Mouse (Mus musculus): Measurements from ENCODE around the gene Flt3. TPM values are rescaled to one million over a fixed set of nuclear protein-coding genes. Genes with fewer than 3 reads are reported as not detected.

The Flt3 gene
- polyA plus RNA-seq, 1 experiment from 2014 or later, result 0.27 TPM

DNA sequence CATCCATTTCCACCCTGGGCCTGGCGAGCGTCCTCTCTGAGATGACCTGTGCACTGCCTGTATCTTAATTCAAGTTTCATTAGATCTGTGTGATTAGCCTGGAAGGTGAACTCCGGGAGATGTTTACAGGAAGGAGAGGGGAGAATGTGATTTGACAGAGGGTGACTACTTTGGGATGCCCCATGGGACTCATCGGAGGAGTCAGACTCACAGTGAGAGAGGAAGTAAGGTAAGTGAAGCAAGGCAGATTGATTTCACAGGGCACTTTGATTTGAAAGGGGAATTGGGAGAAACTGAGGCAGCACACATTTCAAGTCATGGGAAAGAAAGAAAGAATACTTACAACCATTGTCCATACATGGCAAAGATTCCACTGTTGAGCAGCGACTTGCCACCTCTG is 5.8 kb upstream of the Flt3 start:
- H3K36me3 ChIP-seq (replicated peaks; ENCODE audit: control insufficient read depth, insufficient read depth, low read depth, low read length), result no peaks in the 10 kb centered on the region
- no peak overlapping the region for H3K4me2 ChIP-seq (ENCODE audit: low read depth, low read length)
- H3K27ac ChIP-seq (replicated peaks; ENCODE audit: low read depth, low read length), result no peak overlapping the region
- ATAC-seq (replicated peaks; ENCODE audit: insufficient number of reproducible peaks, low FRiP score, low TSS enrichment, low read depth) (no peak), DNase-seq (ENCODE audit: low spot score) (no peak)
- WGBS, result 76% methylated on average over 5 of the region's 5 CpGs
- H3K4me1 ChIP-seq (ENCODE audit: control insufficient read depth, insufficient read depth, low read length), result no peaks in the 10 kb centered on the region
- peaks cover 9% of the 10 kb centered on the region for H3K27me3 ChIP-seq (ENCODE audit: control insufficient read depth, insufficient read depth, low read length)
- no peak overlapping the region for H3K9ac ChIP-seq (replicated peaks; ENCODE audit: low read length)
- H3K4me3 ChIP-seq (ENCODE audit: low read depth, low read length), result no peak overlapping the region
- no peaks in the 10 kb centered on the region for H3K9me3 ChIP-seq (replicated peaks; ENCODE audit: control insufficient read depth, low read length)

DNA sequence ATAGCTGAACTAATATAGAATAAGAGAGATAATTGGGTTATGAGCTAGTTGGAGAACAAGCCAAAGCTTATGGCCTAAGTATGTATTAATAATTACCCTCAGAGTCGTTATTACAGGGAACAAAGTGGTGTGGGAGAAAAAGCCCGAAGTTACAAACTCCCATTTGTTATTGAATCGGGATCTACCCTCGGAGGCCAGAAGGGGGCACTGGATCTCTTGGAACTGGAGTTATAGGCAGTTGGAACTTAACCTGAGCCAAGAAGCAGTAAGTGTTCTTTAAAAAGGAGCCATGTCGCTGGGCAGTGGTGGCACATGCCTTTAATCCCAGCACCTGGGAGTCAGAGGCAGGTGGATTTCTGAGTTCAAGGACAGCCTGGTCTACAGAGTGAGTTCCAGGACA is 2.2 kb upstream of the Flt3 start:
- Histone ChIP-seq H3K36me3 (replicated peaks; ENCODE audit: control insufficient read depth, insufficient read depth, low read depth, low read length) (no peaks in the 10 kb centered on the region), H3K4me3 (ENCODE audit: low read depth, low read length) (no peak overlapping the region), H3K9ac (replicated peaks; ENCODE audit: low read length) (no peak overlapping the region), H3K9me3 (replicated peaks; ENCODE audit: control insufficient read depth, low read length) (no peaks in the 10 kb centered on the region), H3K27ac (replicated peaks; ENCODE audit: low read depth, low read length) (no peak overlapping the region), H3K4me1 (ENCODE audit: control insufficient read depth, insufficient read depth, low read length) (no peaks in the 10 kb centered on the region), H3K27me3 (ENCODE audit: control insufficient read depth, insufficient read depth, low read length) (peaks cover 43% of the 10 kb centered on the region), H3K4me2 (ENCODE audit: low read depth, low read length) (no peak overlapping the region)
- ATAC-seq (replicated peaks; ENCODE audit: insufficient number of reproducible peaks, low FRiP score, low TSS enrichment, low read depth) (no peak), DNase-seq (ENCODE audit: low spot score) (peak; percentile 66)
- WGBS, result 28% methylated on average over 5 of the region's 5 CpGs

DNA sequence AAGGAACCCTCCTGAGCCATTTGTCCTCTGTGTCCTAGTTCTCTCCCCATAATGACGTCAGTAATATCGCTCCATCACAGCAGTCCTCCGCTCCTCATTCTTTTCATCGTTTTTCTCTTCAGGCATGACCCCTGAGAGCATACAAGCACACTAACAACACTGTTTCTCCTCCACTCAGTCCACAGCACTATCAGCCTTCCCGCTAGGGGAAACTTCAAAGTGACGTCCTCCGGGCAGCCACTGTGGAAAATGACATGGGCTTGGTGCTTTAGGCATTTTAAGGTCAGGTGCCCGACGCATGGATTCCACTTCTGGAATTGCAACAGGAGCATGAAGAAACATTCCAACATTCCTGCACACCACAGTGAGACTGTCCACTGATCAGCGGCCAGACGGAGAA is 735 bp upstream of the Flt3 start:
- H3K4me1 ChIP-seq (ENCODE audit: control insufficient read depth, insufficient read depth, low read length), result no peaks in the 10 kb centered on the region
- peak; percentile 8 for DNase-seq (ENCODE audit: low spot score)
- peaks cover 45% of the 10 kb centered on the region for H3K27me3 ChIP-seq (ENCODE audit: control insufficient read depth, insufficient read depth, low read length)
- H3K36me3 ChIP-seq (replicated peaks; ENCODE audit: control insufficient read depth, insufficient read depth, low read depth, low read length), result no peaks in the 10 kb centered on the region
- no peak overlapping the region for H3K27ac ChIP-seq (replicated peaks; ENCODE audit: low read depth, low read length)
- ATAC-seq (replicated peaks; ENCODE audit: insufficient number of reproducible peaks, low FRiP score, low TSS enrichment, low read depth), result no peak
- H3K9me3 ChIP-seq (replicated peaks; ENCODE audit: control insufficient read depth, low read length), result no peaks in the 10 kb centered on the region
- no peak overlapping the region for H3K9ac ChIP-seq (replicated peaks; ENCODE audit: low read length)
- no peak overlapping the region for H3K4me2 ChIP-seq (ENCODE audit: low read depth, low read length)
- no peak overlapping the region for H3K4me3 ChIP-seq (ENCODE audit: low read depth, low read length)
- WGBS, result 26% methylated on average over 11 of the region's 11 CpGs

DNA sequence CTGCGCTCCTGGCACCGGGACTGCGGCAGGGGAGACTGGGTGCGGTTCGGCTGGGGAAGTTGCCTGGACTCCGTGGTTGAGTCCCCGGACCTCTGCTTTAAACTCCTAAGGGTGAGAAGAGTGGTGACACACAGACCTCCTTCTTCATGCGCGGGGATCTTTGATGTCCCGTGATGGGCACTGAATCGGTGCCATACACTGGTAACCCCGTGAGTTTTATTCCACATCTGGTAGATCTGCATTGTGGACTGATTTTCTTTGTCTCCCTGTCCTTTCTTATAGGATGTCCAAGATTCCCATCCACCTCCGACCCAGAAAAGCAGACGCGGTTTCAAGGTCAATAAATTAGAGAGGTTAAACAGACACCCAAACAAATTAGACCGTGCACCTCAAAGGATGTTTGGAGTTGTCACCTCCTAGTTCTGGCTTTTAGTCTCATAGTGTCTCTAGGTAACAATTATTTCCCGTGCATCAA is 253 bp upstream of the Flt3 start:
- H3K27ac ChIP-seq (replicated peaks; ENCODE audit: low read depth, low read length), result no peak overlapping the region
- H3K9me3 ChIP-seq (replicated peaks; ENCODE audit: control insufficient read depth, low read length), result no peaks in the 10 kb centered on the region
- peaks cover 45% of the 10 kb centered on the region for H3K27me3 ChIP-seq (ENCODE audit: control insufficient read depth, insufficient read depth, low read length)
- H3K4me1 ChIP-seq (ENCODE audit: control insufficient read depth, insufficient read depth, low read length), result no peaks in the 10 kb centered on the region
- no peak overlapping the region for H3K9ac ChIP-seq (replicated peaks; ENCODE audit: low read length)
- DNase-seq (ENCODE audit: low spot score) (no peak), ATAC-seq (replicated peaks; ENCODE audit: insufficient number of reproducible peaks, low FRiP score, low TSS enrichment, low read depth) (no peak)
- H3K4me3 ChIP-seq (ENCODE audit: low read depth, low read length), result peak overlapping the region; percentile 39
- H3K4me2 ChIP-seq (ENCODE audit: low read depth, low read length), result peak overlapping the region; percentile 93
- 3% methylated on average over 17 of the region's 17 CpGs for WGBS
- no peaks in the 10 kb centered on the region for H3K36me3 ChIP-seq (replicated peaks; ENCODE audit: control insufficient read depth, insufficient read depth, low read depth, low read length)

DNA sequence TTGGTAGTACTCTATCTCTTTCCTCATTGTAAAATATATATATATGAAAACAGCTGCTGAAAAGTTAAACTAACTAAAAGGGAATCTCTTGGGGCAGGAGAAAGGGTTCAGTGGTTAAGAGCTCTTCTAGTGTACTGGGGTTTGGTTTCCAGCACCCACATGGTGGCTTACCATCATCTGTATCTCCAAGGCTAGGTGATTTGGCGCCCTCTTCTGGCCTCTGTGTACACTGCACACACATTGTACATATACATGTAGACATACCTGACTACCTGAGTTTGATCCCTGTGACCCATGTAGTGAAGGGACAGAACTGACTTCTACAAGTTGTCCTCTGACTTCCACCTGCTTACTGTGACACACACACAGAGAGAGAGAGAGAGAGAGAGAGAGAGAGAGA is 5.2 kb downstream of the Flt3 start:
- Histone ChIP-seq H3K4me2 (ENCODE audit: low read depth, low read length) (no peak overlapping the region), H3K4me1 (ENCODE audit: control insufficient read depth, insufficient read depth, low read length) (no peaks in the 10 kb centered on the region), H3K9ac (replicated peaks; ENCODE audit: low read length) (no peak overlapping the region), H3K36me3 (replicated peaks; ENCODE audit: control insufficient read depth, insufficient read depth, low read depth, low read length) (no peaks in the 10 kb centered on the region), H3K27me3 (ENCODE audit: control insufficient read depth, insufficient read depth, low read length) (peaks cover 25% of the 10 kb centered on the region), H3K4me3 (ENCODE audit: low read depth, low read length) (no peak overlapping the region), H3K9me3 (replicated peaks; ENCODE audit: control insufficient read depth, low read length) (no peaks in the 10 kb centered on the region), H3K27ac (replicated peaks; ENCODE audit: low read depth, low read length) (no peak overlapping the region)
- DNase-seq (ENCODE audit: low spot score) (no peak), ATAC-seq (replicated peaks; ENCODE audit: insufficient number of reproducible peaks, low FRiP score, low TSS enrichment, low read depth) (no peak)
- WGBS, result 29% methylated on average over 1 of the region's 1 CpGs

DNA sequence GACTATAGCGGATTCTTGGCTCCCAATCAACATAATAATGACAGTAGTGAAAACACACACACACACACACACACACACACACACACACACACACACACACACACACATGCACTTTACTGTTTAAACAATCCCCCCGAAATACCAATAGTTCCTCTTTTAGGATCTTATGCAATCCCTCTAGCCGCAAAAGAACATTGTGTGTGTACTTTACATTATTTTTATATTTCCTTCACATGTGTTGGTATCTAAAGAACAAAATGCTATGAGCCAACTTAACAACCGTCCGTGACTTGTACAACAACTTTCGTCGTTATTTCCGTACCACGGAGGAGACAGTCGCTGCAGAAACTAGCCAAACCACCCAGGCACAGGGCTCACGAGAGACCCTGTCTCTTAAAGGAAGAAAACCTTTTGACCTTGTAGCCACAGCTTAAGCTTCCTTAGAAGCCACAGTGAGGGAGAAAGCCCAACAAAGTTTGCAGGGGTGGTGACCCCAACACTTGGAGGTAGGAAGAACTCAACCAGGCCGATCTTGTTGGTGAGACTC is 7.5 kb downstream of the Flt3 start:
- no peaks in the 10 kb centered on the region for H3K36me3 ChIP-seq (replicated peaks; ENCODE audit: control insufficient read depth, insufficient read depth, low read depth, low read length)
- H3K4me3 ChIP-seq (ENCODE audit: low read depth, low read length), result no peak overlapping the region
- H3K4me2 ChIP-seq (ENCODE audit: low read depth, low read length), result no peak overlapping the region
- H3K9ac ChIP-seq (replicated peaks; ENCODE audit: low read length), result no peak overlapping the region
- H3K27me3 ChIP-seq (ENCODE audit: control insufficient read depth, insufficient read depth, low read length), result peaks cover 4% of the 10 kb centered on the region; the same call in 1 of the 2 replicates
- DNase-seq (ENCODE audit: low spot score), result no peak
- H3K9me3 ChIP-seq (replicated peaks; ENCODE audit: control insufficient read depth, low read length), result no peaks in the 10 kb centered on the region
- WGBS, result 82% methylated on average over 12 of the region's 12 CpGs
- no peak for ATAC-seq (replicated peaks; ENCODE audit: insufficient number of reproducible peaks, low FRiP score, low TSS enrichment, low read depth)
- H3K4me1 ChIP-seq (ENCODE audit: control insufficient read depth, insufficient read depth, low read length), result no peaks in the 10 kb centered on the region
- H3K27ac ChIP-seq (replicated peaks; ENCODE audit: low read depth, low read length), result no peak overlapping the region

- Histone ChIP-seq H3K4me1 (ENCODE audit: control insufficient read depth, insufficient read depth, low read length) (no peaks in the 10 kb centered on the region), H3K9me3 (replicated peaks; ENCODE audit: control insufficient read depth, low read length) (no peaks in the 10 kb centered on the region), H3K4me3 (ENCODE audit: low read depth, low read length) (no peak overlapping the region), H3K27ac (replicated peaks; ENCODE audit: low read depth, low read length) (no peak overlapping the region), H3K4me2 (ENCODE audit: low read depth, low read length) (no peak overlapping the region), H3K27me3 (ENCODE audit: control insufficient read depth, insufficient read depth, low read length) (no peaks in the 10 kb centered on the region), H3K9ac (replicated peaks; ENCODE audit: low read length) (no peak overlapping the region), H3K36me3 (replicated peaks; ENCODE audit: control insufficient read depth, insufficient read depth, low read depth, low read length) (no peaks in the 10 kb centered on the region)
- no peak for DNase-seq (ENCODE audit: low spot score)
- no peak for ATAC-seq (replicated peaks; ENCODE audit: insufficient number of reproducible peaks, low FRiP score, low TSS enrichment, low read depth)
- WGBS, result 78% methylated on average over 2 of the region's 2 CpGs
Measured at GRCm38 (mm10) chr5:147390772-147391171, 9.5 kb downstream of the Flt3 start.

DNA sequence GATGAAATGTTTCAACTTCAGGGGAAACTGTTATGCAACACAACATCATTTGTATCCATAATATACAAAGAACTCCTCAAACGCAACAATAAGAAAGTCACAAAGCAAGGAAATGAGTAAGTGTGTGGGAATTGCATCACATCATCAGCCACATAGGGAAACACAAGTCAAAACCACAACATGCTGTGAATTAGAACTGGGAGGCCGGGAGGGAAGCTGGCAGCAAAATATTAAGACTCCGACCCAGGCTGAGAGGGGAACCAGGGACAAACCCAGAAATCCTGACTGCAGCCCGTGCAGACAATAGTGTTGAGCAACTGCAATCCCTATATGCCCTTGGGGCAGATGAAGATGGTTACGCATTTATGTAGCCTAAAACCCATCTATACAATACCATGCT is 11.2 kb downstream of the Flt3 start:
- no peak overlapping the region for H3K4me3 ChIP-seq (ENCODE audit: low read depth, low read length)
- no peaks in the 10 kb centered on the region for H3K27me3 ChIP-seq (ENCODE audit: control insufficient read depth, insufficient read depth, low read length)
- H3K4me1 ChIP-seq (ENCODE audit: control insufficient read depth, insufficient read depth, low read length), result no peaks in the 10 kb centered on the region
- H3K9ac ChIP-seq (replicated peaks; ENCODE audit: low read length), result no peak overlapping the region
- no peak overlapping the region for H3K4me2 ChIP-seq (ENCODE audit: low read depth, low read length)
- ATAC-seq (replicated peaks; ENCODE audit: insufficient number of reproducible peaks, low FRiP score, low TSS enrichment, low read depth) (no peak), DNase-seq (ENCODE audit: low spot score) (no peak)
- no peaks in the 10 kb centered on the region for H3K9me3 ChIP-seq (replicated peaks; ENCODE audit: control insufficient read depth, low read length)
- no peak overlapping the region for H3K27ac ChIP-seq (replicated peaks; ENCODE audit: low read depth, low read length)
- H3K36me3 ChIP-seq (replicated peaks; ENCODE audit: control insufficient read depth, insufficient read depth, low read depth, low read length), result no peaks in the 10 kb centered on the region
- WGBS, result 78% methylated on average over 5 of the region's 5 CpGs

Data from embryonic facial prominence, embryonic 11.5 days (tissue).